Mouse (Mus musculus): Measurements from ENCODE around the gene Gap43. TPM values are rescaled to one million over a fixed set of nuclear protein-coding genes. Genes with fewer than 3 reads are reported as not detected.
A peak's percentile ranks its signal among the peaks of the same experiment; 100 is the strongest.

Gene Gap43
- polyA plus RNA-seq, 1 experiment from 2014 or later, result 0.53 TPM

- Histone ChIP-seq H3K27me3 (ENCODE audit: insufficient read depth, low read length) (peaks cover 9% of the 10 kb centered on the region), H3K9ac (replicated peaks) (no peak overlapping the region), H3K4me3 (ENCODE audit: low read depth, low read length) (no peak overlapping the region), H3K27ac (ENCODE audit: low read depth) (no peak overlapping the region), H3K4me2 (ENCODE audit: low read depth, low read length) (no peak overlapping the region), H3K4me1 (ENCODE audit: insufficient read depth) (no peaks in the 10 kb centered on the region), H3K36me3 (replicated peaks; ENCODE audit: insufficient read depth, low read length) (no peaks in the 10 kb centered on the region), H3K9me3 (ENCODE audit: low read length) (no peaks in the 10 kb centered on the region)
- ATAC-seq (no peak), DNase-seq (no peak)
- 28% methylated on average over 2 of the region's 2 CpGs for WGBS (ENCODE audit: insufficient replicate concordance)
- TF ChIP-seq CTCF (IDR thresholded peaks at IDR 0.05; ENCODE audit: low read depth) (no peak), EP300 (IDR thresholded peaks at IDR 0.05; ENCODE audit: low read depth) (no peak)
Measured at GRCm38 (mm10) chr16:42336610-42337009, 3.8 kb downstream of the Gap43 start.

- Histone ChIP-seq H3K36me3 (replicated peaks; ENCODE audit: insufficient read depth, low read length) (no peaks in the 10 kb centered on the region), H3K4me3 (ENCODE audit: low read depth, low read length) (no peak overlapping the region), H3K9ac (replicated peaks) (no peak overlapping the region), H3K4me1 (ENCODE audit: insufficient read depth) (no peaks in the 10 kb centered on the region), H3K4me2 (ENCODE audit: low read depth, low read length) (no peak overlapping the region), H3K27ac (ENCODE audit: low read depth) (no peak overlapping the region), H3K27me3 (ENCODE audit: insufficient read depth, low read length) (no peaks in the 10 kb centered on the region), H3K9me3 (ENCODE audit: low read length) (no peaks in the 10 kb centered on the region)
- ATAC-seq (no peak), DNase-seq (no peak)
- TF ChIP-seq EP300 (IDR thresholded peaks at IDR 0.05; ENCODE audit: low read depth) (no peak), CTCF (IDR thresholded peaks at IDR 0.05; ENCODE audit: low read depth) (no peak)
- 35% methylated on average over 4 of the region's 4 CpGs for WGBS (ENCODE audit: insufficient replicate concordance)
Measured at GRCm38 (mm10) chr16:42332321-42332720, 8.1 kb downstream of the Gap43 start.

GRCm38 (mm10) chr16:42326191-42326590, 14.3 kb downstream of the Gap43 start:
- TF ChIP-seq EP300 (IDR thresholded peaks at IDR 0.05; ENCODE audit: low read depth) (no peak), CTCF (IDR thresholded peaks at IDR 0.05; ENCODE audit: low read depth) (no peak)
- 45% methylated on average over 2 of the region's 2 CpGs for WGBS (ENCODE audit: insufficient replicate concordance)
- H3K4me2 ChIP-seq (ENCODE audit: low read depth, low read length), result no peak overlapping the region
- H3K9me3 ChIP-seq (ENCODE audit: low read length), result no peaks in the 10 kb centered on the region
- no peak for DNase-seq
- no peak overlapping the region for H3K27ac ChIP-seq (ENCODE audit: low read depth)
- no peaks in the 10 kb centered on the region for H3K36me3 ChIP-seq (replicated peaks; ENCODE audit: insufficient read depth, low read length)
- no peaks in the 10 kb centered on the region for H3K27me3 ChIP-seq (ENCODE audit: insufficient read depth, low read length)
- ATAC-seq, result no peak
- no peak overlapping the region for H3K9ac ChIP-seq (replicated peaks)
- no peaks in the 10 kb centered on the region for H3K4me1 ChIP-seq (ENCODE audit: insufficient read depth)
- H3K4me3 ChIP-seq (ENCODE audit: low read depth, low read length), result no peak overlapping the region

GRCm38 (mm10) chr16:42325536-42325935, 14.9 kb downstream of the Gap43 start:
- no peak overlapping the region for H3K9ac ChIP-seq (replicated peaks)
- no peak for ATAC-seq
- no peak for TF ChIP-seq CTCF (IDR thresholded peaks at IDR 0.05; ENCODE audit: low read depth)
- TF ChIP-seq EP300 (IDR thresholded peaks at IDR 0.05; ENCODE audit: low read depth), result no peak
- H3K27ac ChIP-seq (ENCODE audit: low read depth), result no peak overlapping the region
- no peak for DNase-seq
- no peaks in the 10 kb centered on the region for H3K4me1 ChIP-seq (ENCODE audit: insufficient read depth)
- no peaks in the 10 kb centered on the region for H3K9me3 ChIP-seq (ENCODE audit: low read length)
- H3K36me3 ChIP-seq (replicated peaks; ENCODE audit: insufficient read depth, low read length), result no peaks in the 10 kb centered on the region
- no peak overlapping the region for H3K4me3 ChIP-seq (ENCODE audit: low read depth, low read length)
- no peaks in the 10 kb centered on the region for H3K27me3 ChIP-seq (ENCODE audit: insufficient read depth, low read length)
- no peak overlapping the region for H3K4me2 ChIP-seq (ENCODE audit: low read depth, low read length)

- no peak overlapping the region for H3K27ac ChIP-seq (ENCODE audit: low read depth)
- H3K27me3 ChIP-seq (ENCODE audit: insufficient read depth, low read length), result no peaks in the 10 kb centered on the region
- no peak overlapping the region for H3K4me2 ChIP-seq (ENCODE audit: low read depth, low read length)
- no peak overlapping the region for H3K9ac ChIP-seq (replicated peaks)
- ATAC-seq, result peak; percentile 19; the same call in 1 of the 2 replicates
- H3K4me3 ChIP-seq (ENCODE audit: low read depth, low read length), result no peak overlapping the region
- DNase-seq, result no peak
- H3K4me1 ChIP-seq (ENCODE audit: insufficient read depth), result no peaks in the 10 kb centered on the region
- no peak for TF ChIP-seq CTCF (IDR thresholded peaks at IDR 0.05; ENCODE audit: low read depth)
- H3K9me3 ChIP-seq (ENCODE audit: low read length), result no peaks in the 10 kb centered on the region
- H3K36me3 ChIP-seq (replicated peaks; ENCODE audit: insufficient read depth, low read length), result no peaks in the 10 kb centered on the region
Measured at GRCm38 (mm10) chr16:42319831-42320230, 20.6 kb downstream of the Gap43 start.

- 68% methylated on average over 5 of the region's 5 CpGs for WGBS (ENCODE audit: insufficient replicate concordance)
- Histone ChIP-seq H3K4me2 (ENCODE audit: low read depth, low read length) (no peak overlapping the region), H3K36me3 (replicated peaks; ENCODE audit: insufficient read depth, low read length) (no peaks in the 10 kb centered on the region), H3K4me1 (ENCODE audit: insufficient read depth) (no peaks in the 10 kb centered on the region), H3K9me3 (ENCODE audit: low read length) (no peaks in the 10 kb centered on the region), H3K9ac (replicated peaks) (no peak overlapping the region), H3K27me3 (ENCODE audit: insufficient read depth, low read length) (no peaks in the 10 kb centered on the region), H3K4me3 (ENCODE audit: low read depth, low read length) (no peak overlapping the region), H3K27ac (ENCODE audit: low read depth) (no peak overlapping the region)
- ATAC-seq, result no peak
- TF ChIP-seq CTCF (IDR thresholded peaks at IDR 0.05; ENCODE audit: low read depth), result no peak
- DNase-seq, result no peak
Measured at GRCm38 (mm10) chr16:42319365-42319764, 21.1 kb downstream of the Gap43 start.

- DNase-seq, result no peak
- no peak overlapping the region for H3K9ac ChIP-seq (replicated peaks)
- TF ChIP-seq CTCF (IDR thresholded peaks at IDR 0.05; ENCODE audit: low read depth) (no peak), EP300 (IDR thresholded peaks at IDR 0.05; ENCODE audit: low read depth) (no peak)
Measured at GRCm38 (mm10) chr16:42312125-42312524, 28.3 kb downstream of the Gap43 start.

More at GRCm38 (mm10) chr16:42312125-42312524, 28.3 kb downstream of the Gap43 start:
- H3K4me3 ChIP-seq (ENCODE audit: low read depth, low read length), result no peak overlapping the region
- no peak overlapping the region for H3K4me2 ChIP-seq (ENCODE audit: low read depth, low read length)
- H3K4me1 ChIP-seq (ENCODE audit: insufficient read depth), result no peaks in the 10 kb centered on the region
- 67% methylated on average over 1 of the region's 1 CpGs for whole genome bisulfite sequencing (ENCODE audit: insufficient replicate concordance)
- no peaks in the 10 kb centered on the region for H3K9me3 ChIP-seq (ENCODE audit: low read length)
- H3K36me3 ChIP-seq (replicated peaks; ENCODE audit: insufficient read depth, low read length), result no peaks in the 10 kb centered on the region
- no peak overlapping the region for H3K27ac ChIP-seq (ENCODE audit: low read depth)
- no peaks in the 10 kb centered on the region for H3K27me3 ChIP-seq (ENCODE audit: insufficient read depth, low read length)
- no peak for ATAC-seq

All from liver, postnatal 0 days (tissue).